Mouse (Mus musculus): ENCODE measurements around the gene Dstn. TPM values are rescaled to one million over a fixed set of nuclear protein-coding genes. Genes with fewer than 3 reads are reported as not detected.

Gene Dstn
- polyA plus RNA-seq, 1 experiment from 2014 or later = 544 TPM

- no peak for DNase-seq (ENCODE audit: low spot score)
- Histone ChIP-seq H3K36me3 (ENCODE audit: control insufficient read depth, insufficient read depth, low read length) (peaks cover 32% of the 10 kb centered on the region), H3K4me2 (ENCODE audit: low read length) (no peak overlapping the region), H3K9ac (ENCODE audit: low read length) (no peak overlapping the region), H3K27ac (ENCODE audit: low read depth, low read length) (no peak overlapping the region), H3K4me1 (ENCODE audit: control insufficient read depth, insufficient read depth, low read length) (no peaks in the 10 kb centered on the region), H3K9me3 (replicated peaks; ENCODE audit: control insufficient read depth, low read length) (no peaks in the 10 kb centered on the region), H3K27me3 (replicated peaks; ENCODE audit: control insufficient read depth, insufficient read depth, low read length) (no peaks in the 10 kb centered on the region), H3K4me3 (ENCODE audit: low read depth, low read length) (no peak overlapping the region)
- WGBS = 94% methylated on average over 1 of the region's 1 CpGs
- ATAC-seq = no peak
Measured at GRCm38 (mm10) chr2:143963318-143963717, 48.2 kb downstream of the Dstn start.

GRCm38 (mm10) chr2:143969260-143969659, 54.1 kb downstream of the Dstn start:
- Histone ChIP-seq H3K4me1 (ENCODE audit: control insufficient read depth, insufficient read depth, low read length) (no peaks in the 10 kb centered on the region), H3K9me3 (replicated peaks; ENCODE audit: control insufficient read depth, low read length) (no peaks in the 10 kb centered on the region), H3K27me3 (replicated peaks; ENCODE audit: control insufficient read depth, insufficient read depth, low read length) (no peaks in the 10 kb centered on the region), H3K9ac (ENCODE audit: low read length) (no peak overlapping the region), H3K4me3 (ENCODE audit: low read depth, low read length) (no peak overlapping the region), H3K27ac (ENCODE audit: low read depth, low read length) (no peak overlapping the region), H3K4me2 (ENCODE audit: low read length) (no peak overlapping the region), H3K36me3 (ENCODE audit: control insufficient read depth, insufficient read depth, low read length) (peaks cover 20% of the 10 kb centered on the region; the same call in 1 of the 2 replicates)
- ATAC-seq = no peak
- WGBS = 93% methylated on average over 7 of the region's 7 CpGs
- no peak for DNase-seq (ENCODE audit: low spot score)

- Histone ChIP-seq H3K4me2 (ENCODE audit: low read length) (no peak overlapping the region), H3K27ac (ENCODE audit: low read depth, low read length) (no peak overlapping the region), H3K36me3 (ENCODE audit: control insufficient read depth, insufficient read depth, low read length) (peaks cover 13% of the 10 kb centered on the region; the same call in 1 of the 2 replicates), H3K9ac (ENCODE audit: low read length) (no peak overlapping the region), H3K27me3 (replicated peaks; ENCODE audit: control insufficient read depth, insufficient read depth, low read length) (no peaks in the 10 kb centered on the region), H3K4me1 (ENCODE audit: control insufficient read depth, insufficient read depth, low read length) (no peaks in the 10 kb centered on the region), H3K4me3 (ENCODE audit: low read depth, low read length) (no peak overlapping the region), H3K9me3 (replicated peaks; ENCODE audit: control insufficient read depth, low read length) (no peaks in the 10 kb centered on the region)
- DNase-seq (ENCODE audit: low spot score) = no peak
- ATAC-seq = no peak
- 89% methylated on average over 2 of the region's 2 CpGs for WGBS
Measured at GRCm38 (mm10) chr2:143970841-143971240, 55.7 kb downstream of the Dstn start.

- H3K4me2 ChIP-seq (ENCODE audit: low read length) = no peak overlapping the region
- H3K36me3 ChIP-seq (ENCODE audit: control insufficient read depth, insufficient read depth, low read length) = peaks cover 13% of the 10 kb centered on the region; the same call in 1 of the 2 replicates
- H3K27me3 ChIP-seq (replicated peaks; ENCODE audit: control insufficient read depth, insufficient read depth, low read length) = no peaks in the 10 kb centered on the region
- no peak overlapping the region for H3K4me3 ChIP-seq (ENCODE audit: low read depth, low read length)
- H3K9me3 ChIP-seq (replicated peaks; ENCODE audit: control insufficient read depth, low read length) = no peaks in the 10 kb centered on the region
- H3K9ac ChIP-seq (ENCODE audit: low read length) = no peak overlapping the region
- no peaks in the 10 kb centered on the region for H3K4me1 ChIP-seq (ENCODE audit: control insufficient read depth, insufficient read depth, low read length)
- no peak for ATAC-seq
- H3K27ac ChIP-seq (ENCODE audit: low read depth, low read length) = no peak overlapping the region
- 88% methylated on average over 2 of the region's 2 CpGs for WGBS
- no peak for DNase-seq (ENCODE audit: low spot score)
Measured at GRCm38 (mm10) chr2:143971887-143972286, 56.8 kb downstream of the Dstn start.

GRCm38 (mm10) chr2:143973161-143973560, 58.0 kb downstream of the Dstn start:
- Histone ChIP-seq H3K4me2 (ENCODE audit: low read length) (no peak overlapping the region), H3K4me1 (ENCODE audit: control insufficient read depth, insufficient read depth, low read length) (no peaks in the 10 kb centered on the region), H3K9me3 (replicated peaks; ENCODE audit: control insufficient read depth, low read length) (no peaks in the 10 kb centered on the region), H3K27me3 (replicated peaks; ENCODE audit: control insufficient read depth, insufficient read depth, low read length) (no peaks in the 10 kb centered on the region), H3K9ac (ENCODE audit: low read length) (no peak overlapping the region), H3K27ac (ENCODE audit: low read depth, low read length) (no peak overlapping the region), H3K36me3 (ENCODE audit: control insufficient read depth, insufficient read depth, low read length) (peaks cover 13% of the 10 kb centered on the region; the same call in 1 of the 2 replicates), H3K4me3 (ENCODE audit: low read depth, low read length) (no peak overlapping the region)
- DNase-seq (ENCODE audit: low spot score) (no peak), ATAC-seq (no peak)
- 96% methylated on average over 7 of the region's 7 CpGs for whole genome bisulfite sequencing

- no peaks in the 10 kb centered on the region for H3K4me1 ChIP-seq (ENCODE audit: control insufficient read depth, insufficient read depth, low read length)
- 96% methylated on average over 5 of the region's 5 CpGs for WGBS
- no peak overlapping the region for H3K27ac ChIP-seq (ENCODE audit: low read depth, low read length)
- no peak overlapping the region for H3K4me3 ChIP-seq (ENCODE audit: low read depth, low read length)
- ATAC-seq = no peak
- DNase-seq (ENCODE audit: low spot score) = no peak
- H3K4me2 ChIP-seq (ENCODE audit: low read length) = no peak overlapping the region
- H3K9me3 ChIP-seq (replicated peaks; ENCODE audit: control insufficient read depth, low read length) = no peaks in the 10 kb centered on the region
- H3K36me3 ChIP-seq (ENCODE audit: control insufficient read depth, insufficient read depth, low read length) = 0 out of 2 replicates have a peak, but pooled peaks cover 7% of the 10 kb centered on the region
- H3K9ac ChIP-seq (ENCODE audit: low read length) = no peak overlapping the region
- no peaks in the 10 kb centered on the region for H3K27me3 ChIP-seq (replicated peaks; ENCODE audit: control insufficient read depth, insufficient read depth, low read length)
Measured at GRCm38 (mm10) chr2:143975146-143975649, 60.1 kb downstream of the Dstn start.

GRCm38 (mm10) chr2:143978444-143979147, 63.5 kb downstream of the Dstn start:
- no peaks in the 10 kb centered on the region for H3K9me3 ChIP-seq (replicated peaks; ENCODE audit: control insufficient read depth, low read length)
- ATAC-seq (no peak), DNase-seq (ENCODE audit: low spot score) (no peak)
- no peak overlapping the region for H3K4me3 ChIP-seq (ENCODE audit: low read depth, low read length)
- H3K27ac ChIP-seq (ENCODE audit: low read depth, low read length) = no peak overlapping the region
- no peak overlapping the region for H3K4me2 ChIP-seq (ENCODE audit: low read length)
- WGBS = 90% methylated on average over 8 of the region's 8 CpGs
- no peaks in the 10 kb centered on the region for H3K4me1 ChIP-seq (ENCODE audit: control insufficient read depth, insufficient read depth, low read length)
- H3K27me3 ChIP-seq (replicated peaks; ENCODE audit: control insufficient read depth, insufficient read depth, low read length) = no peaks in the 10 kb centered on the region
- H3K9ac ChIP-seq (ENCODE audit: low read length) = no peak overlapping the region
- H3K36me3 ChIP-seq (ENCODE audit: control insufficient read depth, insufficient read depth, low read length) = 0 out of 2 replicates have a peak, but pooled peaks cover under 1% of the 10 kb centered on the region

- Histone ChIP-seq H3K36me3 (ENCODE audit: control insufficient read depth, insufficient read depth, low read length) (0 out of 2 replicates have a peak, but pooled peaks cover 2% of the 10 kb centered on the region), H3K4me1 (ENCODE audit: control insufficient read depth, insufficient read depth, low read length) (no peaks in the 10 kb centered on the region), H3K9ac (ENCODE audit: low read length) (no peak overlapping the region), H3K4me3 (ENCODE audit: low read depth, low read length) (no peak overlapping the region), H3K9me3 (replicated peaks; ENCODE audit: control insufficient read depth, low read length) (no peaks in the 10 kb centered on the region), H3K27ac (ENCODE audit: low read depth, low read length) (no peak overlapping the region), H3K4me2 (ENCODE audit: low read length) (no peak overlapping the region), H3K27me3 (replicated peaks; ENCODE audit: control insufficient read depth, insufficient read depth, low read length) (no peaks in the 10 kb centered on the region)
- WGBS = 29% methylated on average over 6 of the region's 6 CpGs
- ATAC-seq (peak; percentile 94), DNase-seq (ENCODE audit: low spot score) (peak; percentile 88)
Measured at GRCm38 (mm10) chr2:143980781-143981398, 65.8 kb downstream of the Dstn start.

GRCm38 (mm10) chr2:143982152-143982551, 67.0 kb downstream of the Dstn start:
- H3K36me3 ChIP-seq (ENCODE audit: control insufficient read depth, insufficient read depth, low read length) = 0 out of 2 replicates have a peak, but pooled peaks cover 2% of the 10 kb centered on the region
- H3K4me1 ChIP-seq (ENCODE audit: control insufficient read depth, insufficient read depth, low read length) = no peaks in the 10 kb centered on the region
- H3K9ac ChIP-seq (ENCODE audit: low read length) = no peak overlapping the region
- no peak overlapping the region for H3K27ac ChIP-seq (ENCODE audit: low read depth, low read length)
- no peak overlapping the region for H3K4me2 ChIP-seq (ENCODE audit: low read length)
- H3K4me3 ChIP-seq (ENCODE audit: low read depth, low read length) = no peak overlapping the region
- no peaks in the 10 kb centered on the region for H3K27me3 ChIP-seq (replicated peaks; ENCODE audit: control insufficient read depth, insufficient read depth, low read length)
- ATAC-seq (no peak), DNase-seq (ENCODE audit: low spot score) (no peak)
- no peaks in the 10 kb centered on the region for H3K9me3 ChIP-seq (replicated peaks; ENCODE audit: control insufficient read depth, low read length)
- WGBS = 83% methylated on average over 4 of the region's 4 CpGs

Data from forebrain, embryonic 14.5 days (tissue).